Mouse (Mus musculus) retina, embryonic 14.5 days (tissue): ENCODE measurements around the gene Hoxc6.

Experiments
- DNase-seq: peaks from one replicate; pipeline ENCODE4 v3.0.0-alpha.2; 2015; ENCODE audit warnings: low spot score

Gene Hoxc6

DNA sequence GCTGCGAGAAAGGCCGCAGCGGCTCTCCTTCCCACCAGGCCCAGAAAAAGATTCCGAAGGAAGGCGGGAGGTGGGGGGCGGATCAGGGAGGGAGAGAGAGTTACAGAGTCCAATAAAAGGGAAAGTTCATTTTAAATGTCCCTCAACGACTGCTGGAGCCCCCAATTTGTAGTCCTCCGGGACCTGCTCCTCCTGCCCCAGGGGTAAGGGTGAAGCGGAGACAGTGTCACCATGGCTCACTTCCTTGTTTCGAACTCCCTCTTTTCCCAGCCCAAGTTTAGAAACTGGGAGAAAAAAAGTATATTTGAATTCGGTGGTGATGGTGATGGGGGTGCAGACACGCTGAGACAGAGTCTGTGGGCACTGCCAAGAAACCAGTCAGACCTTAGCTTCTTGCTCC, 42.5 kb downstream of the Hoxc6 start:
- DNase-seq: no peak

DNA sequence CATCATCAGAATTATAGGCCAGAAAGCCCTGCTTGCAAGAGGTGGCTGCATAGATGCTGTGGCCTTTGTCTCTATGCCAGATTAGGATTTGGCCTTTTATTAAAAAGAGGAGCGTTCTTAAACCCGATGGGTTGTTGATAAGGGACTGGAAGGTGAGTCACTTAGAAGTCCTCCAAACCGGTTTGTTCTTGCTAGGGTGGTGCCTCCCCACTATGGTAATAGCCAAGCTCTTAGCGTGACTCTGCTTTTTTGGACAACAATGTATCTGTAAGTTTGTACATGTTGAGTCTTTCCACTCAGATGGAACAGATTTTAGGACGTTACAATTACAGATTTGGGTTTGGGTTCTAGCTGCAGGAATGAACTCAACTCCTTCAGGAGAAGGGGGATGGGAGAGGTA, 43.6 kb downstream of the Hoxc6 start:
- no peak for DNase-seq

DNA sequence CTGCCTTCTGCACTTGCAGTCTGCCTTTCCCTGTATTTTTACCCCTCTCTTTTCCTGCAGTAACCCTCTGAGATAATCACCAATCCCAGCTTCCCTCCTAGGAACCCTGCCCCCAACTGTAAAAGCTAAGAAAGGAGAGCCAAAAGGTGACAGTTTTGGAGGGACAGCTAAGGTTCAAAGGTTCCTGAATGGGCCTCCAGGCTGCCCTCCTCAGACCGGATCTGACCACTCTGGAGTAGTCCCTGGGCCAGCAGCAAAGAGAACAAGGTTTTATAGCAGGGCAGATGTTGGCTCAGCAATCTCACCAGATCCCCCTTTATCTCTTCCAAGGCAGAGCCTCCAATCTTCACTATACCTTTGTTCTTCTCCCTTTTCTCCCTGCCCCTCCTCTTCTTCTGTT, 44.2 kb downstream of the Hoxc6 start:
- DNase-seq: no peak

DNA sequence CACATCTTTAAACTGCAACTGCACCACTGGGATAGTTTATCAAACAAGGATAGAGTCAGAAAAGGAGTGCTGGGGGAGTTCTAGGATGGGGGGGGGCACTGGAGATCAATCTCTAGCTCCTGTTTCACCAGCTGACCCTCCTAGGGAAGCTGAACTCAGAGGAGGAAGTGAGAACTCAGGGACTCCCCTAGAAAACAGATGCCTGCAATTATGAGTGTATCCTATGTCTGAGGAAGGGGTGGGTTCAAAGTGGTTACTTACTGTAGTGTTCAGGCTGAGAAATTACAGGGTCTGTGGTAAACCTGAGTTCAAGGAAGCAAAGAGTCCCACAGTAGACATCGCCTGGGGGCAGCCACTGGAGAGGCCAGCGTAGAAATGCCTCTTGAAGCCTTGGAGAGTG, 53.6 kb downstream of the Hoxc6 start:
- DNase-seq: no peak

DNA sequence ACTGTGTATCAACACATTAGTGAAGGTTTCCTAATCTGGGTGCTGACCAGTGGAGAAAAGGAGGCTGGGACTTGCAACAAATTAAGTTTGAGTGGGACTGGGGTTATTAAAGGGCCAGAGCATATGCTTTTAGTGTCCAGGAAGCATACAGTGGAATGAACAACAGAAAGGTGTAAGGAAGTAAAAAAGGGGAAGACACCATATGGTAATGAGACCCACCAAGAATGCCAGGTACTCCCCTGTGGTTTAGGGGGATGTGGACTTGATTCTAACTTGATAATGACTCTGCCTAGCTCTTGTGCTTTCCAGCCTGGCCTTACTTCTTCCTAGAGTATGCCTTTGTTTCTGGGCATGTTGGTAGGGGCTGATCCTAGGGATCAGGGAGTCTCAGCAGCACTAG, 55.2 kb downstream of the Hoxc6 start:
- no peak for DNase-seq

DNA sequence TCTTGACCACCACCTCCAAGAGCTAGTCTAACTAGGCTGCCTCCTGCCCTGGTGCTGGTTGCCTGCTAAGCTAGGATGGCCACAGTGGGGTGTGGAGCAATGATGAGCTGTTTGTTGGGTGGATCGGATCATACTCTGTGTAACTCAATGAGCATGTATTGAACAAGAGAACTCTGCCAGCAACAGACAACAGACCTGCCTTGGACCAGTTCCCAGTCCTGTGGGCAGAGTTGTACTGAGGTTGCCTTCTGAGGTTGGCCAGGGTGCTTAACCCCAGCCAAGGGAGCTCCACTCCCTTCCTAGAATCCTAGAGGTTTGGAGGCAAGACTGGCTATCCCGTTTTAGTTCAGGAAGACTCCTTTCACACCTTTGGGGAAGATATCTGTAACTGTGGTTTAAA, 58.3 kb downstream of the Hoxc6 start:
- no peak for DNase-seq

DNA sequence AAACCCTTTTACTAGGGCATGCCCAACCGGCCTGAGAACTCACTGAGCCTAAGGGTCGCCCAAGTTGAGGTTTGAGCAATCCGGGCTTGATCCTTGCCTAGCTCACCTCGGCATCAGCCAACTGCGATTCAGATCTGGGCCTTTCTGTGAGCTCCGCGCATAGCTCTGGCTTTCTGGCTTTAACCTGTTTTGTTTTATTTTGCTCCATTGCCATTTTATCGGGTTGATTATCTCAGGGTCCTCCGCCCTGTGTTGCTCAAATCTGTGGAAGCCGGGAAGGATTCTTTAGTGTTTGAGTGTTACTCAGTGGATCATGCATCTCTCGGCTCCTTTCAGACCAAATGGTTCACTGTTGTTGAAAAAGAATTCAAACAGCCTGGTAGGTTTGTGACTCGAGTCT, 60.7 kb downstream of the Hoxc6 start:
- peak; percentile 43 for DNase-seq

DNA sequence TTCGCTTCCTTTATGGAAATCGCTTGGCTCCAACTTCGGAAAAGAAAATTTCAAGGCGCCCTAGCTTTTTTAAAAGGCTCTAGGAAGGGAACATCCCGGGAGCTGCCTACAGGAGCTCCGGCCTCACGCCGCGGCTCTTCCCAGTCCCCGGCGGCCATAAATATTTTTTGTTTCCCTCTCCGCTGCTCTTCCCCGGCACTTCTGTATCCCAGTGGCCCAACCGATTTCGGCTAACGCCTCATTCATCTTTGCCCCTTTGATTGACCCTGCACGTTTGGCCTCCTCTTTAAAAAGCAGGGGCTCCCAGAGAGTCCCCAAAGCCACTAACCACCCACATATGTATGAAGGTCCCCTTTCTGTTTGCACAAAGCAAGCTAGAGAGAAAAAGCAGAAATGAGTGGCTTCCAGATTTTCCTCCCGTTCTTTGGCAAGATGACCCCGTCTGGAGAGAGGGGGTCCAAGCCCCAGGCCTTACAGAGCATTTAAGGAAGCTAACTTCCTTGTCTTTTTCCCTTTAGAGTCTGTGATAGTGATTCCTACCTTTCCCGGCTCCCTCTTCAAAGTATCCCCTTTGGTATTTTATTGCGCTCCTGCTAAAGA, 61.4 kb downstream of the Hoxc6 start:
- DNase-seq: peak; percentile 39

DNA sequence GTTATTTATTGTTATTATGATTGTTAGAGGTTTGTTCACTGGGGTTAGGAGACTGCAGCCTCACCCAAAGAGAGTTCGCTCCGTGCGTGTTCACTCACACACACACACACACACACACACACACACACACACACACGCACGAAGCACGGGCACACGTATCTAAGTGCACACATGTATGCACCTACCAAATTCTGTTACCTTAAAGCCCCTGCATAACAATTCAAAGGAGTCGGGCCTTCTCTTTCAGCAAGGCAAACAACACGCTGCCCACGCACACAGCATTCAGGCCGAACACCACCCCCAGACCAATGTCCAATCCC, 61.9 kb downstream of the Hoxc6 start:
- DNase-seq: no peak

DNA sequence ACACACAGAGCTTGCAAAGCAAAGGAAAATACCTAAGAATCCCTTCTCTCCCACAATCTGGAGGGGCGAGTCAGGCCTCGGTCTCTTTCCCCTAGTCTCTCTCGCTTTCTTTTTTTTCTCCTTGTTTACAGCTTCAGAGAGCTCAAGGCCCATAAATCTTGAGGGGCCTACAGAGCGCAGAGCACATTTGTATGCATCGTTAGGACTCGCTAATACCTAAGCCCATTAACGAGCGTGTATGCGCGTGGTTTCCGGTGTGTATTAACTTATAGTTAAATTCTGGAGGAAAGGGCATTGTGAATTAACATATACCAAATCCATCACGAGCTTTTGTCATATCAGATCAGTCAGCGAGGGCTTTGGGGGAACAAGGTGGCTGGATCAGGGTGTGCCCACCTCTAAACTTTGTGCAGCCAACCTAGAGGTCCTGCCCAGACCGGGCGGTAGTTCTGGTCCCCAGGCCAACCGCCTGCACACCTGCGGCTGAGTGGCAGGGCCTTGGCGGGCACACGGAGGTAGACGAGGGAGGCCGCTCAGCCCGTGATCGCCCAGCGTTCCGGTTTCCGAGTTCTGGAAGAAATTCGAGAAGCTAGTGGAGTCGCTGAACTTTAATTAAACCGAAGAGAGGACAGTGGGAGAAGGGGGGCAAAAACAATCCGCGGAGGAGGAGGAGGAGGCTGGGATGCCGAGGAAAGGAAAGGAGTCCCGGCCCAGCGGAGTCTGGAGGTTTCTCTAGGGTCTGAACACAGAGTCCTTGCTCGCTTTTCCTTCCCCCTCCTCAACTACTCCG, 62.5 kb downstream of the Hoxc6 start:
- peak; percentile 46 for DNase-seq

DNA sequence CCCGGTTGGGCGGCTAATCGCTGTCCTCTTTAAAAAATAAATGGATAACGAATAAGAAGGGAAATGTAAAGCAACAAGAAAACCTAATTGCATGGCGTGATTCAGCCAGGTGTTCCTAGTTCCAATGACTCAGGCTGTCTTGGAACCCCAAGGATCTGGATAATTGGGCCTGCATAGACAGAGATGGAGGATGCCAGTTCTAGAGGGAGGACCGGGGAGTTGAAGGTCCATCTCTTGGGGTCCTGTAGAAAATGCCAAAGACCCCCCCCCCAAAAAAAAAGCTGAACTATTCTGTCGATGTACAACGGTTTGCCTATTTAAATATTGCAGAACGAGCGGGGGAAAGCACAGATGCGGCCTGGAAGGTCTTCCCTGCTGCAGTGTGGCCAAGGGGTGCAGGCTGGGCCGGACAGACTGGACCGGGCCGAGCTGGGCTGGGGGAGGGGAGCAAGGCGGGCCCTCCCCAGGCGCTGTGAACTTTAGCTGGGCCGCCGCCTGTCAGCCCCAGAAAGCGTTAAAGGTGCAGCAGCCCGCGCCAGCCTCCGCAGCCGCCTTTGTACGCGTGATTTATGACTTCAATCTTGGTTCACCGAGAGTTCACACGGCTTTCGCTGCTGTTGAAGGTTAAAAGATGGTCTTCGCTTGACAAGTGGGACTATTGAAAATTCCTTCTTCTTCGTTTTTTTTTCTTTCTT, 63.2 kb downstream of the Hoxc6 start:
- DNase-seq: no peak
